Mouse (Mus musculus): ENCODE results near the gene Kcnc1.

GRCm38 (mm10) chr7:46486761-46487160 lies 90.5 kb downstream of the Kcnc1 start:
- TF ChIP-seq ZNF384 (IDR thresholded peaks at IDR 0.05; ENCODE audit: low read depth, low read length): no peak
- TF ChIP-seq NELFE (IDR thresholded peaks at IDR 0.05; ENCODE audit: low read depth, low read length): no peak
- no peak for TF ChIP-seq MAFK (IDR thresholded peaks at IDR 0.05; ENCODE audit: borderline replicate concordance, low read depth, low read length)
- TF ChIP-seq SMC3 (IDR thresholded peaks at IDR 0.05; ENCODE audit: low read depth, low read length): no peak
- no peak for TF ChIP-seq POLR2AphosphoS2 (IDR thresholded peaks at IDR 0.05; ENCODE audit: low read length)
- TF ChIP-seq CTCF (IDR thresholded peaks at IDR 0.05 in 2 of 3, conservative IDR thresholded peaks at IDR 0.05 in 1 of 3; ENCODE audit: control insufficient read depth in 1 of 3, insufficient read depth in 1 of 3, low read depth in 2 of 3, low read length in 3 of 3, poor library complexity in 1 of 3, severe bottlenecking in 1 of 3): no peak
- TF ChIP-seq MAX (IDR thresholded peaks at IDR 0.05; ENCODE audit: low read length): no peak
- TF ChIP-seq JUND (IDR thresholded peaks at IDR 0.05; ENCODE audit: low read depth, low read length): no peak
- TF ChIP-seq RAD21 (IDR thresholded peaks at IDR 0.05; ENCODE audit: low read depth, low read length): no peak
- TF ChIP-seq KAT2A (conservative IDR thresholded peaks at IDR 0.05; ENCODE audit: low read depth, low read length): no peak
- TF ChIP-seq USF1 (IDR thresholded peaks at IDR 0.05; ENCODE audit: low read depth, low read length): no peak

Data from MEL (cell line).